Mouse (Mus musculus): ENCODE results near the gene Clk2.
A peak's percentile ranks its signal among the peaks of the same experiment; 100 is the strongest.
"Not testable (repeated sequence)": the region's sequence is repeated elsewhere in the genome, so short reads cannot be mapped to it uniquely, and the experiment has no call there.

Clk2 gene

DNA sequence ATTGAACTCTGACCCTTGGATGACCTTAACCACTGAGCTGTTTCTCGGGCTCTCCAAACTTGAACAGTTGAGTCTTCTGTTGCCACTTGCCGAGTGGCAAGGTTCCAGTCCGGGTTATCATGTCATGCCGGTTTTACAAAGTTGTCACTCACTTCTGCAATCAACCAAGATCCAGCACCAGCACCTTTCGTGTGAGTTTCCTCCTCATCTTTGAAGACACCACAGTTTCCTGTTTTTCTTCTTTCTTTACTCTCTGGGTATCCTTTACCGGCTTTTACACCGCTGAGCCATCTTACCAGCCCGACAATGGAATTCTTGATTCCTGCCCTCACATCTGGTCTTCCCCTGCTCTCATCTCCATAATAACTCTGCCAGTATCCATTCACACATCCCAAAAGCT lies 25.8 kb downstream of the Clk2 start:
- no peak for DNase-seq (ENCODE audit: low read depth)

DNA sequence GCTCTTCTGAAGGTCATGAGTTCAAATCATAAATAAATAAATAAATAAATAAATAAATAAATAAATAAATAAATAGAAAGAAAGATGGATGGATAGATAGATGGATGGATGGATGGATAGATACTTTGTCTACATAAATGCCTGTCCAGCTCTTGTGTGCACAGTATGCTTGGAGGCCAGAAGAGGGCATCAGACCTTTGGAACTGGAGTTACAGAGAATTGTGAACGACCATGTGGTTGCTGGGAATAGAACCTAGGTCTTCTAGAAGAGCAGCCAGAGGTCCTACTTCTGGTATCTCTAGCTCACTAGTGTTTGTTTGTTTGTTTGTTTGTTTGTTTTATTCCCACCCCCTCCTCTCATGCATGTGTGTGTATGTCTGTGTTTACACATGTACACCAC lies 28.8 kb downstream of the Clk2 start:
- DNase-seq (ENCODE audit: low read depth): no peak

GRCm38 (mm10) chr3:89193853-89194252 lies 29.3 kb downstream of the Clk2 start:
- no peak for DNase-seq (ENCODE audit: low read depth)

DNA sequence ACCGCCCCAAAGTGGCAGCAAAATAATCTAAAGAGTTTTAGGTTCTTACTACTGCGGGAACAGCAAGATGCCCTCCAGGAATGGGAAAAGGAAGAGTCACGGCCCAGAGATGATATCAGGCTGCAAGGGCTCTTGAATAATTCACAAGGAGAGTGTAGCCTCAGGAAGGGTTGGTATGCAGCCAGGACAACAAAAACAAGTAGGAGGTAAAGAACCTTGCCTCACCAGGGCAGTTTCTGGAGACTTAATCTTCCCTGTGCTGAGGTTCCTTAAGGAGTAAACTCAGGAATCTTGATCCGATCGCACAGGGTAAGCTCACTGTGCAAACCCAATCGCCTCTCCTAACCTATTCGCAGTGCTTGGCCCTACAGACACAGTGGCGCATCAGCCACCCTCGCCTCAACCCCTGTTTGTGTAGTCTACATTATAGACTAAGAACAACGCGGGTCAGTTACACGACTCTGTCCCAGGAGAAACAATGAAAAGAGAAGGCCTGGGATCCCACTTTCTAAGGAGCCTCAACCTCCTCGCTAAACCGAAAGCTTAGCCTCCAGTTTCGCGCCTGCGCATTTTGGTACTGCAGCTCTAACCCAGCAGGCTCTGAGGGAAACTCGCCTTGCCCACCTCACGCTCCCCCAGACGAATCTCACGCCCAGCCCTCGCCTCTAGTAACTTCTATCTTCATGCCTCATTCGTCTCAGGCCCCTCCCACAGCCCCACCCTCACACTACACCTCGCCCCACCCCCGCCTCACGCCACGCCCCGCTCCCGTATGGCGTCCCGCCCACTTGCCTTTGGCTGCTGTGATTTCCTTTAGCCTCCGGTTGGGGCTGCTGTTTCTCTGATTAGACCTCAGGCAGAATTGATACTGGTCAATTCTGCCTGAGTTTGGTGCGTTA lies 31.6 kb downstream of the Clk2 start:
- peak; percentile 74 for DNase-seq (ENCODE audit: low read depth)

DNA sequence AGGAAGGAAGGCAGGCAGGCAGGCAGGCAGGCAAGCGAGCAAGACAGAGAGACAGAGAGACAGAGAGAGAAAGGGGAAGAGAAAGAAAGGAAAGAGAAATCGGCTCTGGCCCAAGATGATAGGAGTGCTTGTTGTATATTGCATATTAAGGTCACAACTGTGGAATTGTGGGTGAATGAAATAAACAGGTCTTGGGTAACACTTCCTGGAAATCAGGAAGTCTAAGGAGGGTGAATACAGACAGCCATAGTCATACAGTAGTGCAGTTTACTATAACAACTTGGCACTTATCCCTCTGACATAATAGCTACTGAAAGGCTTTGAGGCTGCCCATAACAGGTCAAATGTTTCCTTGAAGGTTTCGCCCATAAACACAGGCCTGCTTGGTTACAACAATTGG lies 35.2 kb downstream of the Clk2 start:
- no peak for DNase-seq (ENCODE audit: low read depth)

- peak; percentile 90 for DNase-seq (ENCODE audit: low read depth)
These were observed 37.9 kb downstream of the Clk2 start, which contains the start of gene Gba for GRCm38 (mm10) chr3:89202253-89203141. TSS of gene Gba (plus strand) at chr3:89202928.

GRCm38 (mm10) chr3:89203142-89203514 lies 38.5 kb downstream of the Clk2 start:
- DNase-seq (ENCODE audit: low read depth): no peak

DNA sequence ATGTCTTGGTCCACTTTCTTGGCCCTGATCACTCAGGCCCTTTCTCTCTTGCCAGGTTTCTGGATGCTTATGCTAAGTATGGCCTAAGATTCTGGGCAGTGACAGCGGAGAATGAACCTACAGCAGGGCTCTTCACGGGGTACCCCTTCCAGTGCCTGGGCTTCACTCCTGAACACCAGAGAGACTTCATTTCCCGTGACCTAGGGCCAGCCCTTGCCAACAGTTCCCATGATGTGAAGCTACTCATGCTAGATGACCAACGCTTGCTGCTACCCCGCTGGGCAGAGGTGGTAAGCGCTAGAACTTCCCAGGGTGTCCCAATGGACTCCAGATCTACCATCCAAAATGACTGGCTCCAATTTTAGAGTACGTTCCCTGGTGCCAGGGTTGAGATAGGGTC lies 41.5 kb downstream of the Clk2 start:
- no peak for DNase-seq (ENCODE audit: low read depth)

GRCm38 (mm10) chr3:89206695-89207094 lies 42.1 kb downstream of the Clk2 start:
- DNase-seq (ENCODE audit: low read depth): no peak

DNA sequence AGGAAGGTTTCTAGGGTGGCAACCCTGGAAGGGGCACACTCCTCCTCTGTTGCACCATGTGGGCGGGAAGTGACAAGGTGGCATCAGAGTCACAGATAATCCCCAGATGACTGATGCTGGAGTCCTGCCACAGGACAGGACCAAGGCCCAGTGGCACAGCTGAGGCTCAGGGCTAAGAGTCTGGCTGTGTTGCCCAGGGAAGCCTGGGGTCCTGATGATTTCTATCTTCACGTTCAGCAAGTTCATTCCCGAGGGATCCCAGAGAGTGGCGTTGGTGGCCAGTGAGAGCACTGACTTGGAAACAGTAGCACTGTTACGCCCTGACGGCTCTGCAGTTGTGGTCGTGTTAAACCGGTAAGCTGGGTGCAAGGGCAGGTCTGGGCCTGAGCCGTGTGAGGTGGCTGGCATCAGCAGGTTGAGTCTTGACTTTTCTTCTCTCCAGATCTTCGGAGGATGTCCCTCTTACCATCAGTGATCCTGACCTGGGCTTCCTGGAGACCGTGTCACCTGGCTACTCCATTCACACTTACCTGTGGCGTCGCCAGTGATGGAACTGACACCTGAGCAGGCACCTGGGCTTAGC lies 43.6 kb downstream of the Clk2 start:
- no peak for DNase-seq (ENCODE audit: low read depth)

- no peak for DNase-seq (ENCODE audit: low read depth)
These were observed 44.1 kb downstream of the Clk2 start for GRCm38 (mm10) chr3:89208736-89209135.

DNA sequence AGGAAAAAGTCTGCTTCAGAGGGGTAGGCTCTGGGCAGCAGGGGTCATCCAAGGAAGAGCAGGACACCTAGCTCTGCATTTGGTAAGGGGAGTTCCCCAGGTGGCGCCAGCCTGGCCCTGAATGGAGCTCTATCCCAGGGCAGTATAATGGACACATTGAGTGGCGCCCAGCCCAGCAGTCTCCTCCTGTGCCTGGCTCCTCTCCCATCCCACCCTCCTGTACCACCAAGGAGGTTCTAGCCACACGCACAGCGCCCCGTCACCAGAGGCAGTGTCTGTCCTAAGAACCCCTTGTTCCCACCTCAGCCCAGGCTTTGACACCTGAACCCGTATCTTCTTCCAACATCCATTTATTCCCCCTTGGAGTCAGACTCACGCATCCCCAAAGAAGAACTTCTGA lies 45.1 kb downstream of the Clk2 start:
- DNase-seq (ENCODE audit: low read depth): no peak

GRCm38 (mm10) chr3:89210162-89210561 lies 45.6 kb downstream of the Clk2 start:
- DNase-seq (ENCODE audit: low read depth): no peak

- no peak for DNase-seq (ENCODE audit: low read depth)
These were observed 46.1 kb downstream of the Clk2 start for GRCm38 (mm10) chr3:89210731-89211130.

- DNase-seq (ENCODE audit: low read depth): peak; percentile 61
These were observed 49.4 kb downstream of the Clk2 start for GRCm38 (mm10) chr3:89213803-89214530.

DNA sequence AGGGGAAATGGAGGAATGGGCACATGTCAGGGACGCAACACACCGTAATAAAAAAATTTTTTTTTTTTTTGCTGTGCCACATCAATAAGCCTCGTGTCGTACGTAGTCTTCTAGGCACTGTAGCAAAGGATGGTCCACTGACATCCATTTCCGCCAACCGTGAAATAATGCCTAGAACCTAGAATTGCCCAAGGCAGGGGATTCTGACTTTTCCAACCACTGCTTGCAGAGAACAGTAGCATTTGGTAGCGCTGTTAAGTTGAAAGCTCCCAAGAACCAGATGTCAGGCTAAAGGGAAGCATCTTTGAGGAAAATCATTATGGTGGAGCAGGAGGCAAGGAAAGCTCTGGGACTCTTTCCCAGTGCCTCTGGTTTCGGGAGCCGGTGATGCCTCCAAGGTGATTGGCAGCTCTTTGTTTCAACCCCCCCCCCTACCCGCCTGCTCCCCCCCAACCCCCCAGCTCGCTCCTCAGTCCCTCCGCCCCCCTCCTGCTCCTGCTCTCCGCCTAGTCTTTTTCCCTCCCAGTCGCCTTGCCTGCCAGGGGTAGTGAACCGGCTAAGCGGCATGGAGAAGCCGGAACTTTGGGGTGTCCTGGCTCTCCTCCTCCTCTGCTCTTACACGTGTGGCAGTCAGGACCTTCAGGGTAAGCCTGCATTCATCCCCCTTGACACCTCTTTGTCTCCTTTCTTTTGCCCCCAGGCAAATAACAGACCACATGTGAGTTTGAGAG lies 50.3 kb downstream of the Clk2 start, which contains the start of gene Thbs3:
Gene Thbs3, plus strand, starts transcription at position 500 of the 731 bp plus-strand sequence.
- DNase-seq (ENCODE audit: low read depth): no peak

- peak; percentile 61 for DNase-seq (ENCODE audit: low read depth)
These were observed 51.3 kb downstream of the Clk2 start for GRCm38 (mm10) chr3:89215853-89216252.

- DNase-seq (ENCODE audit: low read depth): not testable (repeated sequence)
These were observed 51.8 kb downstream of the Clk2 start for GRCm38 (mm10) chr3:89216407-89216806.

DNA sequence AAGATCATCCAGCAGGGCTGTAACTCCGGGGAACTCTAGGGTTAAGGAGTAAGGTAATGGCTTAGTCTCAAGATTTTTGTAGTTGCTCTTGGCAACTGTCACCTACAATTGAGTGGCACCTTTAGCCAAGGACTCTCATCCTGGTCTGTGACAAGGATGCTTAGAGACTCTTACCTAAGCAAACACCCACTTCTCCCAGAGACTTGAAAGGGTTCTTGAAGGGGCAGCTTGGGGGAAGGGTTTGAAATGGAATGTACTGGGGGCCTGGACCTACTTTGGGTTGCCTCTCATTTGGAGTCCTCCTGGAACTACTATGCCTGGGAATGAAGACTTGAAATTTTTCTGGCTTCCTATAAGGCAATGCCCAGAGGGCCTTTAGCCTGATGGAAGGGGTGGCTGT lies 53.7 kb downstream of the Clk2 start:
- no peak for DNase-seq (ENCODE audit: low read depth)

DNA sequence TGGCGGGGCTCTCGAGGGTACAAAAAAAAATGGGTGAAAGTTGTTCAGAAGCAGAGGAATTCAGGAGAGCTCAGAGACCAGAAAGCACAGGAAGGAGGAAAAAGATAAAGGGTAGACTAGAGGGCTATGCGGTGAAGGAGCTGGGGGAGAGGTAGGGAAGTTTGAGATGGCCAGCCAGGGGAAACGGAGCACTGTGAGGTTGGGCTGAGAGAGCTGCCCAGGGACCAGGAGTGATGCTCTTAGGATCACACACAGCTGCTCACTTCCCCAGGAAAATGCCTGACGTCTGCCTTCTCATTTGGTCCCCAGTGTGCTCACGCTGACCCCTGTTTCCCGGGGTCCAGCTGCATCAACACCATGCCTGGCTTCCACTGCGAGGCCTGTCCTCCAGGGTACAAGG lies 55.0 kb downstream of the Clk2 start:
- DNase-seq (ENCODE audit: low read depth): no peak

- no peak for DNase-seq (ENCODE audit: low read depth)
These were observed 56.6 kb downstream of the Clk2 start for GRCm38 (mm10) chr3:89221167-89221566.

Data from fibroblast of lung, adult 2 months (primary cell).